Mouse (Mus musculus) CD4-positive, CD25-positive, alpha-beta regulatory T cell, adult 2 months (primary cell): ENCODE measurements at regions not wholly inside any gene's neighbourhood (a gene's known extent, or its start where the extent isn't known, plus 50 kb on each side); places are given as distances from the start of the nearest gene placed in this dataset.

ENCODE experiments used
- DNase-seq: peaks from one replicate; pipeline ENCODE4 v3.0.0-alpha.2; 2012; ENCODE audit warnings: low read depth, low spot score

- no peak for DNase-seq
These were observed 2258.0 kb downstream of the 4930444P10Rik start for GRCm38 (mm10) chr1:13834860-13835840.

- DNase-seq = no peak
These were observed 2285.3 kb downstream of the 4930444P10Rik start for GRCm38 (mm10) chr1:13807786-13808185.

- DNase-seq = no peak
These were observed 2292.7 kb downstream of the 4930444P10Rik start for GRCm38 (mm10) chr1:13800460-13800859.

GRCm38 (mm10) chr1:13798848-13799247 lies 2294.3 kb downstream of the 4930444P10Rik start:
- DNase-seq = no peak

- DNase-seq = no peak
These were observed 2297.9 kb downstream of the 4930444P10Rik start for GRCm38 (mm10) chr1:13795196-13795595.

GRCm38 (mm10) chr1:13789318-13790085 lies 2303.6 kb downstream of the 4930444P10Rik start:
- peak; percentile 68 for DNase-seq

- no peak for DNase-seq
These were observed 2306.1 kb downstream of the 4930444P10Rik start for GRCm38 (mm10) chr1:13787016-13787415.

- DNase-seq = peak; percentile 75
These were observed 2308.7 kb downstream of the 4930444P10Rik start for GRCm38 (mm10) chr1:13784396-13784795.

GRCm38 (mm10) chr1:13782633-13783032 lies 2310.5 kb downstream of the 4930444P10Rik start:
- no peak for DNase-seq

- DNase-seq = no peak
These were observed 2321.0 kb downstream of the 4930444P10Rik start for GRCm38 (mm10) chr1:13772106-13772505.

- DNase-seq = no peak
These were observed 2322.1 kb downstream of the 4930444P10Rik start for GRCm38 (mm10) chr1:13771014-13771463.

GRCm38 (mm10) chr1:13752479-13752878 lies 2338.6 kb downstream of the A830018L16Rik start:
- DNase-seq = peak; percentile 6

- no peak for DNase-seq
These were observed 2337.5 kb downstream of the A830018L16Rik start for GRCm38 (mm10) chr1:13751381-13751780.
